Mouse (Mus musculus) retina, adult 2 months (tissue): Measurements from ENCODE around the gene Maml3.

ENCODE experiments used
- DNase-seq: peaks from one replicate; pipeline ENCODE4 v3.0.0-alpha.2; 2012; ENCODE audit warnings: low read depth, low spot score

The Maml3 gene

DNA sequence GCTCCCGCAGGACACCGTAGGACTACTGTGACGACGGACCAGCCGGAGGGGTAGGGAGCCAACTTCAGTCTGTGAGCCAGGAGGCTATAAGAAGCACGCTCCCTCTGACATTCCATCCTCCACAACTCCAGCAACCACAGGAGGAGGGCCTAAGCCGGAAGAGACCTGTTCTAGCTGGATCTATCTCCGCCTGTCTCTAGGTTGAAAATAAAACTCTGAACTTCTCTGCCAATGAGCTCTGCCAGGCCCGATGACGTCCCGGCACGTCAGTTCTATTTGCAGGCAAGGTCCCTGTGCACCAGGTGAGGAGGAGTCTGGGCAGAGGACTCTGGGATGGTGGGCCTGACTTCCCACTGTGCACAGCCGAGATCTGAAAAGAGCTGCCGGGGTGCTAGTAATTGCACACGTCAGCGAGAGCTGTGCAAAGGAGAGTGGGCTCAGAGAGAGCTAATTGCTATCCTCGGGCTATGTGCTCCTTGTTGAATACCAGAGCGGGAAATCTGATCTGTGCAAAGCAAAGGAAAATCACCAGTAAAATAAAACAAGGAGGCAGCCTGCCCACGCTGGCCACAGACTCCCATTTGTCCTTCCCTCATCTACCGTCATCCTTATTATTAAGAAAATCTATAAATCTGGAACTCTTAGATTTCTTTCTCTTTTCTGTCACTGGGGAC is 58.7 kb downstream of the Maml3 start:
- no peak for DNase-seq

DNA sequence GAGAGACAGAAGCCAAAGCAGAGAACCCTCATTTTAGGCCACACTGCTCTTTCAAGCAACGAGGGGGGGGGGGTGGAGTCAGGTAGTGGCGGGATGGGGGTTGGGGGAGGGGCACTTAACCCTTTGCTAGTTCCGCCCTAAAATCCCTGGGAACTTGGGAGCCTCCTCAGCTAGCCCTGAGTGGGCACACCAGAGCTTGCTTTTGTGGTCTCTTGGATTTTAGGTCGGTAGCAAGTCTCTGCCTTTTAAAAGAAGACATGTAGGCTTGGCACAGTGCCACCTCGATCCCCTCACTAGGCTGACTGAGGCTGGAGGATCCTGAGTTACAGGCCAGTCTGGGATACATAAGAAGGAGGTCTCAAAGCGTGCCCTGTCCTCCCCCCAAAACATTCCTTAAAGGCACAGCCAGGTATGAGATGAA is 59.6 kb downstream of the Maml3 start:
- DNase-seq = no peak

DNA sequence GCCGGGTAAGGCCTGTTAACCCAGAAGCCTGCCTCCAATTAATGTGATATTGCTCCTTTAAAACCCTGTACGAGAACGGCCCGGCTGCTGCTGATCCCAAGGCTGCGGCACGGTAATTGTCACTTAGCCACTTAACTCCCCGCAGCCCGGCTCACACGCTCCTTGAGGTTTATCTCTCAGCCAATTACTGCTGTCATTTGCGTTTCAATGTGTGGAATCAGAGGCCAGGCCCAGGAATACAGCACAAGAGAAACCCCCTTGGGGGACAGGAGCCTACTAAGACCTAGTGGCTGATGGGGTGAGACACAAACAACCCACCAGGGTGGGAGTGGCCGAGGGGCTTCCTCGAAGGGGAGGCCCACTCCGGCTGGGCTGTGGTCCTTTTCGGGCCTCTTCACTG is 60.2 kb downstream of the Maml3 start:
- DNase-seq = no peak

DNA sequence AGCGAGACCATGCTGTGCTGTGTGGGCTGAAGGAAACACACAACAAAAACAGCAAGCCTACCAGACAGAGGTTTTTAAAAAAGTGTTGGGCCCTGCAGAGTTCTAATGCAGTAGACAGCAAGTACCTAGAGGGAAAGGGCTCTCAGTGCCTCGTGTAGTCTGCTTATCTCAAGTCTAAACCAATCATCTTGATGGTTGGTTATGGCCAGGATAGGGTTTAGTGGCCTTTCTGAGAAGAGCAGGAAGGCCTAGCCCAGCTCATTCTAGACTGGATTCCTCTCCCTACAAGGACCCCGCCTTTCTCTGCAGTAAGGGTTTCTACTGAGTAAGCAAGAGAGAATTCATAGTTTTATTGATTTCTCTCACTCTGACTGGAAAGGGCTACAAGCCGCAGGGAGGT is 61.0 kb downstream of the Maml3 start:
- DNase-seq = no peak

DNA sequence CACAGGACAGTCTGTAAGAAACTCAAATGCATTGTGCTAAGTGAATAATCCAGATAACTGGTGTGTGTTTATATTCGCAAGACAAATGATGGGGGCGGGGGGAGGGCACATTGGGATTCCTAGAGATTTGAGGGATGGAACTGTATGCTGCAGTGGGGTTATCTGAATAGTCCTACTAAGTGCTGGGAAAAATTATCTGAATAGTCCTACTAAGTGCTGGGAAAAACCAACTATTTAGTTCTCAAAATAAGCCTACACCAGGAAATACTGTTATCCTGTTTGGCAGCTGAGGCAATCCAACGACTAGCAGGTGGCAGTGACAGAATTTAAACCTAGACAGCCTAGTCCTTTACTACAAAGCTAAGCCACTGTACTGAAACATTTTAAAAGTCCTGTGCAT is 62.2 kb downstream of the Maml3 start:
- DNase-seq = no peak

DNA sequence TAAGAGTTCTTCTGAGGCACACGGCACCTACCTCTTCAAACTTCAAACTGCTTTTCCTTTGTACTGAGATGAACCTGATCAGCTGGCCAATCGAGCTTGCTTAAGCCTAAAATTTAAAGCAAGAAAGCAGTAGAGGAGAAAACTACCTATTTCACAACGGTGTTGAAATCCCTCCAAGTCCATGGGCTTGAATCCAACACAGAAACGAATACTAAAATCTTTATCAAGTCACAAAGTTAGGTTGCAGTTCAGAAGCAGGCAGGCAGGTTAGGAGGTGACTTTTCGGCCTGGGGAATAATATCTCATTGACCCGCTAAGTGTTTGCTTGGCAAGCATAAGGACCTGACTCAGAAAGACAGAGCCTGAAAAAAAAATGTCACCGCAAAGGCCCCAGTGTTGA is 64.9 kb downstream of the Maml3 start:
- no peak for DNase-seq

DNA sequence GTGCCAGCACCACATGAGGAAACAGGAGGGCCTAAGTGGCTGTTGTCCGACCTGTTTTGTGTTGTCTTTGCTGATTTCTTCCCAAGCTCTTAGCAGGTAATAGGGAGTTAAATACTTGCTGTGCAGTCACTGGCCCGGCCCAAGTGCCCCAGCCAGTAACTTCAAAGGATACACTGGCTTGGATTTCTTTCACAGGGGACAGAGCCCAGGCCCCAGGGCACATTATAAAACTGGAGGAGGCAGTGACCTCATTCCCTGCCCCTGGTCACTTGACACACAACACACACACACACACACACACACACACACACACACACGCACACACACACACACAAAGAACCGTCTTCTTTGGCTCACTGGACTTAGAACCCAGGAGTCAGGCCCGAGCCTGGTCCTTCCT is 67.6 kb downstream of the Maml3 start:
- DNase-seq = no peak

DNA sequence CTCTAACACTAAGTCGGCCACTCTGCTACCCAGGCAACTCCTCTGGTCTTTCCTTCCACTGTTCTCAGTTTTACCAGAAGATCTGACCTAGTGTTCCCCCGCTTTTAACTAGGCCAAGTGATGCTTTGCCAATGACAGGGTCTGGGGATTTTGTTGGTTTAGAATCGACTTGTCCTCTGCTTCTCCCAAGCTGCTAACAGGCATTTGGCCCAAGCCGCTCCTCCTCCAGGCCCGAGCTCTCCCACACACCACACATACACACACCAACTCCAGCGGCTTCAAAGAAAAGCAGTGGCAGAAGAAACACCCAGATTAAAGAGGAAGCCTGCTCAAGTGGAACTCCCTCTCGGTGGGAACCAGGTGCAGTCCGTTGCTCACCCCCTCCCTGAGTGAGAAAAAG is 69.5 kb downstream of the Maml3 start:
- no peak for DNase-seq

DNA sequence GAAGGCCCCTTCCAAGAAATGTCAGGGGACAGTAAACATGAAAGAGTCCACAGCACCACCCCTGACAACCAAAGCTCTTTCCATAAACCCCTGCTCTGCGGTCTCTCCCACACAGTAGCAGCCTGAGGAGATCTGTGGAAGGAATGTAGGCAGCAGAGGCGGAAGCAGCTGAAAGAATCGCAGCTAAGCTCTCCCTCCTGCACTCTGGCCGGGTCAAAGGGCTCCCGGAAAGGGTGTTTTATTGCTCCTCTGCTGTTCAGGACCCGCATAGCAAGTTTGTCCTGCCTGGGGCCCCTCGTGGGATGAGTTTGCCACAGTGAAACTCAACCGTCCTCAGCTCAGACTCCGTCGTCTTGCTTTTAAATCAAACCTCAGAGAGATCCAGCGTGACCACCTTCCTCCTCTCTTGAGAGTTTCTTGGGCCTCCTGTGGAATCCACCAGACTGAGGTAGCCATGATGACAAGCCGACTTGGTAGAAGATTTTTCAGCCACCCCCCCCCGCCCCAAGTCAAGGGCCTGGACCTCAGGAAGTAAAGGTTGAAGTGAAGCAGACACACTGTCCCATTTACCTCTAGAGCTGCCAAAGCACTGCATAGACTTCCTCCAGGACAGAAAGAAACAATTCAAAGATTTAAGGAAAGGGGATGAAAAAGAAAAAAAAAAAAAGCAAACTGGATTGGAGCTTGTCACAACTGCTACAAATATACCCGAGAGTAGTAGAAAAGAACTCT is 70.9 kb downstream of the Maml3 start:
- no peak for DNase-seq

DNA sequence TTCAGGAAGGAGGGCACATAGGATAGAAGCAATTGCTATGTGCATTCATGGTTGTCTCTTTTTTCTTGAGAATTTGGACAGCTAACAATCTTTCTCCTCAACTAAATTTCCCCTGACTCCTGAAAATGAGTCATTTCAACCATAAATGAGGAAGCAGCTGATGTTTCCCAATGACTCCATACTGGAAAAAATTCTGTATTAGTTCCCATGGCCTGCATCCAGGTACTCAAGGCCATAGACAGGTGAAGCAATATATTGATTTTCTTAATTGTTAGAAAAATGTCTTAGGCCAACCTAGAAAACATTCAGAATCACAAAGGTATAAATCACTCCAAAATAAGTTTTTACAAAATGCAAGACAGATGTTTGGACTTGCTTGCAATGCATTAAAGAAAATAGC is 73.5 kb downstream of the Maml3 start:
- DNase-seq = no peak

DNA sequence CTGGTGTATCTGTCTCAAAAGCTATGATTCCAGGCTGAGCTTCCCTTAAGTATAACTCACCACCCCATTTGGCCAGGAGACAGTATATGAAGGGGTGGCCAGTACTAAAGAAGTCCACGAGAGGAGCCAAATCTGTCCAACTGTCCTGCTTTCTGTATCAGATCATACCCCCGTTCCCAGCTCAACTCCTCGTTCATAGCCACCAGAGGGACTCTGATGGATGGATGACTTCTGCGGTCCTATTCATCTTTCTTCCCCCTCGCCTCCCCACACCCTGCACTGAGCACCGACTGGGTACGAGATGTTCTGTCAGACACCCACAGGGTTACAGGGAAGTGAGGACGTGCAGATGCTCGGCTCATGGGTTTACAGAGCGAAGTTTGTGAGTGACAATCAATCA is 74.8 kb downstream of the Maml3 start:
- DNase-seq = no peak

DNA sequence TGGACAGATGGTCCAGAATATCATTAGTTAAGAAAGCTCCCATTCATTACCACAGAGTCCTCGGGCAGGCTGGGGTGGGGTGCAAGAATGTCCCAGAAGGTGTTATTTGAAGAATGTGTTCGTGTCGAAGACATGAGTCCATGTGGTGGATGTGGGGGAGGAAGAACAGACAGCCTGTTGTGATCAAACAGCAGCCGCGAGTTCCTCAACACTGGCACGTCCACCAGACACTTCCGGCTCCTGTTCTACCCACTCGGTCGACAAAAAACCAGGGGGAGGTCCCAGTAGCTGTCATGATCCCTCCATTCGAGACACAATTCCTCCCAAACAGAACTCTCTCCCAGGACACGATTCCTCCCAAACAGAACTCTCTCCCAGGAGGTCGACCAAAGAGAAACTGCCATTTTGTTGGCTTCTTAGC is 75.2 kb downstream of the Maml3 start:
- no peak for DNase-seq

DNA sequence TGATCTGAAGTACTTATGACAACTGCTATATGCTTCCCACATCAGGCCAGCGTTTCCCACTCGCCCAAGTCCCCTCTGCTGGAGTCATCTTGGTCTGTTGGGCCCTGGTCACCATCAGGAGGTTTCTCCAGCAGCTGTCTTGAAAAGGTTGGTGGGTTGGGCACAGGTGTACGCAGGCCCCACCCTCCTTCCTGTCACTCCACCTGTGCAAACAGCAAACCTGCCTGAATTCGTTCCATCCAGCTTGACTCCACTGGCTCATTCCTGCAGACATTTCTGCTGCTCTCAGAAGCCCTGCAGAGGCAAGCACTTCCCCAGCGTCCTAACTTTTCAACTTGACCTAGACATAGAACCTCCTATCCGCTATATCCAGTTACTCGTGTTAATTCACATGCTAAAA is 76.9 kb downstream of the Maml3 start:
- DNase-seq = no peak

DNA sequence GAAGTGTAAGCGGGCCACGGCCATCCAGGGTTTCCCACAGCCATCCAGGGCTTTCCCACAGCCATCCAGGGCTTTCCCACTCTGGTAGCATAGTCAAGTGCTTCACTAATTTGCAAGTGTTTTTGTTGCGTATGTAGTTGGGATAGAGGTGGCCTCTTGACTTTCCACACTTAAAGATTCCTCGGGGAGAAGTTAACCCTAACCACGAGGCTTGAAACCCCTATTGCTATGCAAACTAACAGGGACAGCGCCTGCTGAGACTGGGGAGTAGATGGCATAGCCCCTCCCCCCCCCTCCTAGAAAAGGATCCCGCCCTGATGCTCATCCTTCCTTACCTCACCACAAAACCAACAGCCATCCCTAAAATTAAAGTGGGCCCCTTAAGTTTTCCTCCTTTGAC is 82.4 kb downstream of the Maml3 start:
- DNase-seq = no peak

DNA sequence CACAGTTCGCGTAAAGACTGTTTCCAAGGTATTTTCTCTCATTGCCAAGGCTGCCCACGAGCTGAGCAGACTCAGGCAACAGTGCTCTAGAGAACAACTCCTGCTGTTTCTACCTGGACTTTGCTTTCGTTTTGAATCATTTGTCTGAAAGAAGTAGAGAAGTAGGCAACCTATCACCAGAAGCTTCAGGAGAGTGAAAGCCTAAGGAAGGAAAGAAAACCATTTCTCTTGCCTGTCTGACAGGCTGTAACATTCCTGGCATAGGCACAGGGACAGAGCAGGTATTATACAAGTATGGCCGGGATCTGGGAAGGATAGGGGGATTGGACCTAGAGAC is 86.8 kb downstream of the Maml3 start:
- DNase-seq = no peak

DNA sequence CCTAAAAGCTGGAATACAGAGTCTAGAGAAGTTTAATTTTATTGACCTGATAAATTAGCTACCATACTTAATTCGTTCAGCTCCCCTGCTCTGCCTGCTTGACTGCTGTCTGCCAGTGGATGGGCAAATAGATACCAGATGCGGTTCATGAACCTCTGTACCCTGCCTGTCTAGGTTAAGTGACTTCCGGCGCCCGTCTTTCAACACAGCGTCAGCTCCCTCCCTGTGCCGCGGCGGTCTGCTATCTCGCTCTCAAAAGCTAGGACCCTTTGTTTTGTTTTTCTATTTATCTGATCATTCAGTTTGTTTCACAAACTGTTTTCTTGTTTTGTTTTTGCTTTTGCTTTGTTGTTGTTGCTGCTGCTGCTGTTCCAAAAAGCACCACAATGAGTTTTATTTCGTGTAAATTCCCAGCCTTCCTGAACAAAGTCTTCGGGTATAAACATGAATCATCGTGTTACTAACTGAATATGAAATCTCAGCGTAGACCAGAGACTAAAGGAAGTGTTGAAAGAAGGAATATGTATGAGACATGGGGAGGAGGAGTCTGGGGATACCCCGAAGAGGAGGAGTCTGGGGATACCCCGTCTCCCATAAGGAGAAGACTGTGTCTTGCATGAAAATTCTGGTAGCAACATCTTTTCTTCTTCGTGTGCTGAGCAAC is 87.3 kb downstream of the Maml3 start:
- DNase-seq = no peak

DNA sequence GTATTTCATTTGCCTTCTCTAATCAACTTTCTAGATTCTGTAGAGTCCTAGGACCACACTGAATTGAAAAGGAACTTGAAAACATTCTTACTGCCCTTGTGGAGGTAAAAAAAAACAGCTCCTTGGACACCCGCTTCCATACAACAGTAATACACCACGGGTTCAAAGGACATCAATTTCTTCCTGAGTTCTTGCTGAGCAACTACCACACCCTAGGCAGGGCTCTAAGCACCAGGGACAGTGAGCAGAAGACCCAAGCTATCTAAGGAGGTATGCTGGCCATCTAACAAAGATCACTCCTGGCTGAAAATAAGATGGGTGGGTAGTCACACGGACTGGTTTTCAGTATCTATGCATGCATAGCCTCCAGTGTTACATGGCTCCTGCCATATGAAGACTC is 88.7 kb downstream of the Maml3 start:
- no peak for DNase-seq

DNA sequence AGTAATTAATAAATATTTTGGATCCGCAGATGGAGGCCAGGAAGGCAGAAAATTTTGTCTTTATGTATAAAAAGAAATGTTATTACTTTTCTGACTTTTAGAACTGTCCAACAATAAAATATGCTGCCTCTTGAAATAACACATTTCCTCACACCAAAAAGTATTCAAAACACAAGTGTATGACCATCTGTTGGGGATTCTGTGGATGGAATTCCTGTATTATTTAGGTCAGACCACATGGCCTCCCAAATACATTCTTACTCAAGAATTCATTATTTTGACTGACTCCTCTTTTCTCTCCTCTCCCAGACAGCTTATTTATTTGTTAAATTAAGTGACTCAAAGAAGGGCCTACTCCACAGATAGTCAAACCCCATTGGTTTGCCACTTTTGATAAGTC is 89.3 kb downstream of the Maml3 start:
- DNase-seq = no peak

DNA sequence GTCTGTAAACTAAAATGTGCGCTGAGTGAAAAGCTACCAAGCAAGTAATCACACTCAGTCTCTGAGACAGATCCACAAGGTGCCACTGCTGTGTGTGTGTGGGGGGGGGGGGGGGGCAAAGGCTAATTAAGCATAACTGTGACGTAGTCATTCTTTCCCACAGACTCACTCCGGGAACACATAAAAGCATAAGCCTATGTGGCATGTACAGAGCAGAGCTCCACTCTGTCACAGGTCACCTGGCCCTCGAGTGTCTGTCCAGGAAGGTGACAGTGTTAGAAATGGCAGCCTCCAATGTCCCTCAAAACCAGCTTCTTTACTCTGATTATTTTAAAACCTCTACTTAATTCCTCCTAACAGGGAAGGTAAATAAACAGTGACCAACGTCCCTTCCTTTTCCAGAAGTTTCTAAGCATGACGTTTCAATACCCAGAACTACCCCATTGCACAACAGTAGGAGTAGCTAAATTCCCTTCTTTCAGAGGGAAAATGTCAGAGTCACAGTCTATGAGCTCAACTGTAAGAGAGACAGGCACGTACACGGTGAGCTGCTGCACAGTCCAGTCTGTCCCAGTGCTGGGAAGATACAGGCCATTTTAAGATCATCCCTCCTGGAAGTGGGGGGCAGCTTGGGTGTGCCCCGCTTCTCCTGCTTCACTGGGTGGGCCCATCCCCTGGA is 93.7 kb downstream of the Maml3 start:
- no peak for DNase-seq

DNA sequence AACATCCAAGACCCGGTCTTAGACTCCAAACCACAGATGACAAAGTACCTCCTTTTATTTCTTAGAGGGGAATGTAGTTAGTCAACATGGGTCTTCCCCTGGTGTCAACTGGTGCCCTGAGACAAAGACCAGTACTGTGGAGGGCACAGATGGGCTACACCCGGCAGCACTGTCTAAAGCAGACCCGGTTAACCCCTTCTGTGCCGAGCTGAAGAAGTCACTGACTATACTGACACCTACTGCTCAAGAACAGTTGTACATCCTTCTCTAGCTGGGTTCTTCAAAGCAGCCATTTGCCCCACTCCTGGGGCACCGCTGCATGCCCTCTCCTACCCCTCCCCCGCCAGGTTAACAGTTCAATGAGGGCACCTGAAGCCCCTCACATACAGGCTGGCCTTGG is 95.6 kb downstream of the Maml3 start:
- DNase-seq = no peak

DNA sequence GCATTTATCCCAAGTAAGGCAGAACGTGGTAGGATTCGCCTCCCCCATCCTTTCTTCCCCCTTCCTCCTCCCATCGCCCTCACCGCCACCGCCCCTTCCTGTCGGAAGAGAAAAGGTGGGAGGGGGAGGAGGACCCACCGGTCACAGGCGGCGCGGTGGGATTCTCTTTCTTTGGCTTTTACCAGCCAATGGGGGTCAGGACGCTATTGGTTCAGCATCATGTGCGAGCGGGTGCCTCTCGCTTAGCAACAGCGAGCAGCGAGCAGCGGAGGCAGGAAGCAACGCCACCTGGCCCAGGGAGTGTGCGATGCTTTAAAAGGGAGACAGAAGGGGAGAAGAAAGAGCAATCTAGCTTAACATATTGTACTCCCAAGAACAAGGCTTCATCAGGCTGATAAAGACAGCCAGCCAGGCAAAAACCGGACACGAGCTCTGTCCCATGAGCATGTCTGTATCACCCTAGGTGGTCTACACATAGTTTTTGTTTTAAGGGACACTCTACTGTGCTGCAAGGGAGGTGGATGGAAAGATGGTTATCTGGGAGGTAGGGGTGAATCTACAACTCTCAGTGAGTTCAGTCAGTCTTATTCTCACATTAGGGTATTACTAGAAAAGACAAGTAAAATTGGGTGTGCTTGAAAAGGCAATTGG is 97.1 kb downstream of the Maml3 start:
- DNase-seq = peak; percentile 22

DNA sequence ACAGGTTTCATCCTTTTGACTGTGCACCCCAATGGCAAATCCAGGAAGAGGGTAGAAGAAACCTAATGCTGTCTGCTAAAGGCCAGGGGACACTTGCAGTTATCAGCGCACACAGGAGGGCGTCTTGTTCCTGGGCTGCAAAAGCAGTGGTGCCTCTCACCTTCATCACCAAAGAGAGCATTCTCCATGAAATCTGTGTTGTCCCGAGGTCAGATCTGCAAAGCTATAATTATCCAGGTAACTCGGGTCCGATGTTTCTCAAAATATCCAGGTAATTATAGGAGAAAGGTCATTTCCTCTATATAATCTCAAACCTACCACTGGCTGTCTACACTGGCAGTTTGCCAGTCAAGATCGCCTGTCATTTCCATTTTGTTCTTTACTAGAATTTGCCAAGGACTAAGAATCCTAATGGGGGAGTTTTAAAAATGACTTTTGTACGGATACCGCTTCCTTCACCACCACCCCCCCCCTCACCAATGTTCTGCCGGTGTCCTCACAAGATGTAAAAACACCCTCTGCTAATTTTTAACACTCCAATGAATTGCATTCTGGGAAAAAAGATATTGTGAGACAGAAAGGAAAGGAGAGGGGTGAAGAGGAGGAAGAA is 98.0 kb downstream of the Maml3 start:
- no peak for DNase-seq
